Mouse (Mus musculus) kidney, embryonic 14.5 days (tissue): Measurements from ENCODE around the gene Ttc13. TPM values are rescaled to one million over a fixed set of nuclear protein-coding genes. Genes with fewer than 3 reads are reported as not detected.

Experiments
- ATAC-seq: fragments of 200-750 bp; cut with Nextera tagmentation; 2 replicates; pipeline ENCODE4 v1.8.0; 2017; ENCODE audit warnings: moderate number of reproducible peaks, mild to moderate bottlenecking, moderate TSS enrichment, moderate library complexity; ENCODE audit not compliant: low FRiP score, low TSS enrichment
- H3K27ac ChIP-seq: fragments of 300-500 bp; sonication (generic); 2 replicates; pipeline ENCODE4 v1.5.1; 2014; ENCODE audit warnings: low read depth, mild to moderate bottlenecking, low read length, moderate library complexity, mixed read lengths
- H3K27me3 ChIP-seq: fragments of 300-500 bp; sonication (generic); 2 replicates; pipeline ENCODE4 v1.6.1; 2014; ENCODE audit warnings: mild to moderate bottlenecking, low read length; ENCODE audit not compliant: control insufficient read depth, insufficient read depth
- H3K36me3 ChIP-seq: fragments of 300-500 bp; sonication (generic); 2 replicates; pipeline ENCODE4 v1.6.1; 2014; ENCODE audit warnings: low read length, mixed read lengths; ENCODE audit not compliant: control insufficient read depth, insufficient read depth
- H3K4me1 ChIP-seq: fragments of 300-500 bp; sonication (generic); 2 replicates; pipeline ENCODE4 v1.6.1; 2014; ENCODE audit warnings: low read length, mixed read lengths; ENCODE audit not compliant: control insufficient read depth, insufficient read depth
- H3K4me2 ChIP-seq: fragments of 300-500 bp; sonication (generic); replicated peaks from 2 replicates; pipeline ENCODE4 v1.6.1; 2014; ENCODE audit warnings: low read depth, mild to moderate bottlenecking, low read length
- H3K4me3 ChIP-seq: fragments of 300-500 bp; sonication (generic); 2 replicates; pipeline ENCODE4 v1.5.1; 2014; ENCODE audit warnings: mild to moderate bottlenecking, low read length
- H3K9ac ChIP-seq: fragments of 300-500 bp; sonication (generic); 2 replicates; pipeline ENCODE4 v1.6.1; 2014; ENCODE audit warnings: low read depth, mild to moderate bottlenecking, low read length, moderate library complexity
- H3K9me3 ChIP-seq: fragments of 300-500 bp; sonication (generic); 2 replicates; pipeline ENCODE4 v1.6.1; 2016; ENCODE audit warnings: low read length; ENCODE audit not compliant: control insufficient read depth
- WGBS: fragments of 180-500 bp; shearing (Covaris S2); extraction: QIAGEN DNeasy Blood & Tissue Kit; methylation state at CpG from one replicate; pipeline ENCODE4 v1.1.7; 2014; 5-methylcytosine and 5-hydroxymethylcytosine counted together
- polyA plus RNA-seq: library from polyadenylated mRNA; unstranded; fragments of >200 nt; fragmentation: Nextera tagmentation; extraction: Ambion mirVana; gene quantifications from 2 replicates; pipeline ENCODE4 v1.2.1, GENCODE M21; 2014

Ttc13 gene
- polyA plus RNA-seq, 1 experiment from 2014 or later: 57.1 TPM

DNA sequence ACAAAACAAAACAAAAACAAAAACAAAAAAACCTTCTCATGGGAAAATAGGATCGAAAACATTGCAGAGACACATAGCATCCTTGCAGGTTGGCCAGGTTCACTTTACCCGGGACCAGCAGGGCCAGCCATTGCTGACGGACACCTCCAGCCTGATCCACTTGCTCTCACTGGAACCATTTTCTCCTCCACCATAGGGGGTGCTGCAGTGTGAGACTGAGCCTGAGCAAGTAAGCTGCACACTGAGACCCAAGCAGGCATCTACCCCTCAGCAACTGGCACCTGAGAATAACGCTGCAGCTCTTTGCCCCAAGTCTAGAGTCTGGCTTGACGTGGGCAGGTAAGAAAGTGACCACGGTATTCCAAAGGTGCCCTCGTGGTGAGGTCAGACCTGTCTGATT is 1.6 kb downstream of the Ttc13 start:
- WGBS: 81% methylated on average over 7 of the region's 7 CpGs
- no peak overlapping the region for H3K27ac ChIP-seq
- H3K4me2 ChIP-seq: no peak overlapping the region
- no peak overlapping the region for H3K9ac ChIP-seq
- no peaks in the 10 kb centered on the region for H3K27me3 ChIP-seq
- no peak overlapping the region for H3K4me3 ChIP-seq
- no peaks in the 10 kb centered on the region for H3K9me3 ChIP-seq
- H3K4me1 ChIP-seq: peaks cover 21% of the 10 kb centered on the region
- peaks cover under 1% of the 10 kb centered on the region; the same call in 1 of the 2 replicates for H3K36me3 ChIP-seq
- ATAC-seq: no peak

- H3K4me1 ChIP-seq: peaks cover 7% of the 10 kb centered on the region
- peaks cover 19% of the 10 kb centered on the region for H3K36me3 ChIP-seq
- no peak overlapping the region for H3K4me3 ChIP-seq
- no peak overlapping the region for H3K4me2 ChIP-seq
- H3K9ac ChIP-seq: no peak overlapping the region
- WGBS: 86% methylated on average over 8 of the region's 8 CpGs
- no peak overlapping the region for H3K27ac ChIP-seq
- ATAC-seq: no peak; the same call in 1 of the 2 replicates
- H3K9me3 ChIP-seq: no peaks in the 10 kb centered on the region
- H3K27me3 ChIP-seq: no peaks in the 10 kb centered on the region
Measured at GRCm38 (mm10) chr8:124715736-124716135, 6.0 kb downstream of the Ttc13 start.

DNA sequence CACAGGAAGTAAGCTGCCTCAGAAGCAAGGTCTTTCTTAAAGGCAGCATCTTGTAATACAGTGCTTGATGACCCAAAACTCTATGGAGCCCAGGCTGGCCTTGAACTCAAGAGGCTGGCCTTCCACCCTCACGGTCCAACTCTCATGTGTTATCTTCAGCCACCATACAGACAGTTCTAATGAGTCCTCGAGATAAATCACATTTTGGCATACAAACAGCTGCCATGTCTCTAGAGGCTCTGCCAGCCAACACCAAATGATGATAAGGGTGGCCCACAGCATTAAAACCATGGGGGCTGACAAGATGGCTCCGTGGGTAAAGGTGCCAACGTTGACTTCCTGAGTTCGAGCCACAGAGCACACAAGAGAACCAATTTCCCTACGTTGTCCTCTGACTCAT is 8.6 kb downstream of the Ttc13 start:
- WGBS: 89% methylated on average over 6 of the region's 6 CpGs
- Histone ChIP-seq H3K9me3 (no peaks in the 10 kb centered on the region), H3K27me3 (no peaks in the 10 kb centered on the region), H3K9ac (no peak overlapping the region), H3K36me3 (peaks cover 30% of the 10 kb centered on the region), H3K4me2 (no peak overlapping the region), H3K4me3 (no peak overlapping the region), H3K4me1 (no peaks in the 10 kb centered on the region), H3K27ac (no peak overlapping the region)
- no peak for ATAC-seq

DNA sequence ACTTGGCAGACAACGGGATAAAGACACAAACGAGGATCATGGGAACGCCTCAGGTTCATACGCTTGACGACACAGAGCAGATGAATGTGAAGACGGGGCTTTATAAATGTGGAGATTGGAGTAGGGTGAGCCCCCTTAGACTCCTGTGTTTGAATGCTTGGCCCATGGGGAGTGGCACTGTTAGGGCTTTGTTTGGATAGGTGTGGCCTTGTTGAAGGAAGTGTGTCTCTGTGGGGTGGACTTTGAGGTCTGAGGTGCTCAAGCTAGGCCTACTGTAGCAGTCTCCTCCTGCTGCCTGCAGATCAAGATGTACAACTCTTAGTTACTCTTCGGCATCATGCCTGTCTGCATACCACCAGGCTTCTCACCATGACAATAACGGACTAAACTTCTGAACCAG is 16.0 kb downstream of the Ttc13 start:
- H3K27ac ChIP-seq: no peak overlapping the region
- H3K4me1 ChIP-seq: no peaks in the 10 kb centered on the region
- WGBS: 98% methylated on average over 8 of the region's 8 CpGs
- H3K36me3 ChIP-seq: peaks cover 28% of the 10 kb centered on the region
- no peaks in the 10 kb centered on the region for H3K27me3 ChIP-seq
- H3K9ac ChIP-seq: no peak overlapping the region
- no peak for ATAC-seq
- no peak overlapping the region for H3K4me2 ChIP-seq
- no peak overlapping the region for H3K4me3 ChIP-seq
- no peaks in the 10 kb centered on the region for H3K9me3 ChIP-seq

DNA sequence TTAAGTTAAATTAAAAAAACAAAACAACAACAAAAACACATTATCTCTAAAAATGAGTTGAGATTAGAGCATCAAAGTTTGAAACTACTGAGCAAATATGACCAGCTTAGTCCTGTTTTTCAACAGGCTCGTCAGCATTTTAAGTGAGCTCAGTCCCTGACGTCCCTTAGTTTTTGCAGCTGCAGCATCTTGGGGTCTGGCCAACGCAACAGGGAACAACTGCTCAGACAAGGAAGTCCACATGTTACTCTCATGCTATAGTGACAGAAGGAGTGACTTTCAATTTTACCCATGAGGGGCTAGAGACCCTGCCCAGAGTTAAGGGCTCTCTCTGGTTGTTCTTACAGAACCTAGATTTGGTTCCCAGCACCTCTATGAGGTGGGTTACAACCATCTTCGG is 17.4 kb downstream of the Ttc13 start:
- Histone ChIP-seq H3K27ac (no peak overlapping the region), H3K9ac (no peak overlapping the region), H3K9me3 (no peaks in the 10 kb centered on the region), H3K4me3 (no peak overlapping the region), H3K4me2 (no peak overlapping the region), H3K36me3 (peaks cover 39% of the 10 kb centered on the region), H3K27me3 (no peaks in the 10 kb centered on the region), H3K4me1 (no peaks in the 10 kb centered on the region)
- no peak for ATAC-seq
- 90% methylated on average over 4 of the region's 4 CpGs for WGBS

DNA sequence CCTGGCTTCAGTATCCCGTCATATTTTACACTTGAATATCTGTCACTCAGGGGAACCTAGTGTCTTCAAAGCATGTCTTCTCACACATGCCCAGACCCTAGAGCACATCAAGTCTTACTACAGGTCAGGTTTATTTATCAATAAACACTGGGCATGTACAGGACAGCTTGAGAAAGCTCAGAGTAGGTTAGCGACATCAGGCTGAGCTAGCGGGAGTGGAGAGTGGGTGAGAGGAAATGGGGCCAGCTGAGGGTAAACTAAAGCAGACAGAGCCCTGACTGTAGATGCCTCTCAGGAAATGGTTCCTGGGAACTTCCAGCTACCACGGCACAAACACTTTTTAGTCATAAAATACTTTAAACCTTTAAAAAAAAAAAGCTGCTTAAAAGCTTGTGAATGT is 18.3 kb downstream of the Ttc13 start:
- ATAC-seq: no peak
- Histone ChIP-seq H3K36me3 (peaks cover 36% of the 10 kb centered on the region), H3K9ac (no peak overlapping the region), H3K27me3 (no peaks in the 10 kb centered on the region), H3K27ac (no peak overlapping the region), H3K4me3 (no peak overlapping the region), H3K4me1 (no peaks in the 10 kb centered on the region), H3K9me3 (no peaks in the 10 kb centered on the region), H3K4me2 (no peak overlapping the region)
- WGBS: 73% methylated on average over 4 of the region's 4 CpGs

DNA sequence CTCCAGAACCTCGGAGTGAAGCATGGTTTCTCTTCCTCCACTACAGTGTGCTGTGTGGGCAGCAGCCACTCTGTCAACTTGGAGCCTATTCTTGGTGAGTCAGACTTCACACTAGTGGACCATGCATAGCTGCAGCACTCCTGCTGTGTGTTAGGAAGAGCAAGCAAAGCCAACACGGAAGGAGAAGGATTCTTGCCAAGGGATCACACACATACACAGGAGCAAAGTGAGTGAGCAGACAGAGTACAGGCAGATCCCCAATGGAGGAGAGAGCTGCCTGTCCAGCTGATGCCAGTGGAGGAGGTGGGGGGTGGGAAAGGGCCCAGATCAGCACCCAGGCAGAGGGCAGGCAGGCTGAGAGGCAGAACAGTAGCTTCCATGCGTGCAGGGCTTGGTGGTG is 19.6 kb downstream of the Ttc13 start:
- H3K9ac ChIP-seq: no peak overlapping the region
- H3K36me3 ChIP-seq: peaks cover 43% of the 10 kb centered on the region
- no peak for ATAC-seq

DNA sequence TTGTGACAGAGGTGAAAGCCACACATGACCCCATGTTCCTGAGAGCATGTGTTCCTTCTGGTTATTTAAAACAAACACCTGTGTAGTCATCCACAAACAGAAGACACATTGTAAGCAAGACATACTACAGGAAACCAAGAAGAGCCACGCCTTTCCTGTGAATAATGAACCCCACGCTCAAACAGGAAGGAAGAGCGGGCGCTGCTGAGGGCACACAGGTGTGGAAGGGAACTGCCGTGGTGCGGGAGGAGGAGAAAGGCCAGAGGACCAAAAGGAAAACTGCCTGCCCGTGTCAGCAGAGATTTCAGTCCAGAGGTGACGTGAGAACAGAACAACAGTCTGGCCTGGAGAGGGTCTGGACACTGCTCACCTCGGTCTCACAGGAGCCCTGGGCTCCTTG is 20.8 kb downstream of the Ttc13 start:
- no peak overlapping the region for H3K4me2 ChIP-seq
- H3K27ac ChIP-seq: no peak overlapping the region
- H3K27me3 ChIP-seq: no peaks in the 10 kb centered on the region
- H3K4me3 ChIP-seq: no peak overlapping the region
- 77% methylated on average over 9 of the region's 9 CpGs for WGBS
- H3K9ac ChIP-seq: no peak overlapping the region
- H3K36me3 ChIP-seq: peaks cover 40% of the 10 kb centered on the region
- no peaks in the 10 kb centered on the region for H3K9me3 ChIP-seq
- no peak for ATAC-seq
- H3K4me1 ChIP-seq: no peaks in the 10 kb centered on the region

More for the DNA sequence above, 19.6 kb downstream of the Ttc13 start:
- WGBS: 91% methylated on average over 3 of the region's 3 CpGs
- H3K27me3 ChIP-seq: no peaks in the 10 kb centered on the region
- H3K4me2 ChIP-seq: no peak overlapping the region
- no peak overlapping the region for H3K27ac ChIP-seq
- no peak overlapping the region for H3K4me3 ChIP-seq
- no peaks in the 10 kb centered on the region for H3K4me1 ChIP-seq
- H3K9me3 ChIP-seq: no peaks in the 10 kb centered on the region

DNA sequence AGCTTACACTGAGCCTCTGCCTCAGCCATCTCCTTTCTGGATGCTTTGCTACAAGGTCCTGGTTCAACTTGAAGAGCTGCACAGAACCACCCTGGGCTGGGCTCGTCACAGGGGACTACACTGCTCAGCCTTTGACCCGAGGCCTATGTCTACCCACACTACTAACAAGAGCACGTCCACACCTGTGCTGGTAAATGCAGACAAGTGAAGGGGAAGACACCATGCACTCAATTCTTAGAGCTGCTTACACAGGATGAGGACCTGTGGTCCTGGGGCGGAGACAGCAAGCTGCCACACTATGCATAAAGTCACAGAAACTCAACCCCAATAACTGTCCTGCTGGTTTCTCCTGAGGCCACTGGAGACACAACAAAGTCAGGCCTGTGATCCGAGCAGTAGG is 21.5 kb downstream of the Ttc13 start:
- WGBS: 98% methylated on average over 5 of the region's 5 CpGs
- Histone ChIP-seq H3K4me3 (no peak overlapping the region), H3K36me3 (peaks cover 39% of the 10 kb centered on the region), H3K9ac (no peak overlapping the region), H3K4me1 (no peaks in the 10 kb centered on the region), H3K9me3 (no peaks in the 10 kb centered on the region), H3K27ac (no peak overlapping the region), H3K4me2 (no peak overlapping the region), H3K27me3 (no peaks in the 10 kb centered on the region)
- no peak for ATAC-seq
